Mouse (Mus musculus): ENCODE results near the gene Zwilch. TPM values are rescaled to one million over a fixed set of nuclear protein-coding genes. Genes with fewer than 3 reads are reported as not detected.
A peak's percentile ranks its signal among the peaks of the same experiment; 100 is the strongest.

Gene Zwilch
- total RNA-seq, 2 experiments from 2014 or later, result 2.2 to 3.1 TPM

- DNase-seq (ENCODE audit: low spot score in 2 of 2), result no peak
These were observed 58.3 kb downstream of the Zwilch start for GRCm38 (mm10) chr9:64114646-64115045.

- DNase-seq (ENCODE audit: low spot score in 2 of 2), result no peak
These were observed 62.4 kb downstream of the Zwilch start for GRCm38 (mm10) chr9:64110502-64110901.

- no peak for DNase-seq (ENCODE audit: low spot score in 2 of 2)
These were observed 67.6 kb downstream of the Zwilch start for GRCm38 (mm10) chr9:64105301-64105700.

GRCm38 (mm10) chr9:64100442-64100841, 72.5 kb downstream of the Zwilch start:
- peak; percentile 36 to 66 for DNase-seq (ENCODE audit: low spot score in 2 of 2)

- DNase-seq (ENCODE audit: low spot score in 2 of 2), result no peak
These were observed 74.6 kb downstream of the Zwilch start for GRCm38 (mm10) chr9:64098282-64098681.

GRCm38 (mm10) chr9:64094083-64094482, 78.8 kb downstream of the Zwilch start:
- no peak for DNase-seq (ENCODE audit: low spot score in 2 of 2)

GRCm38 (mm10) chr9:64089004-64089403, 83.9 kb downstream of the Zwilch start:
- no peak for DNase-seq (ENCODE audit: low spot score in 2 of 2)

- DNase-seq (ENCODE audit: low spot score in 2 of 2), result no peak
These were observed 84.6 kb downstream of the Zwilch start for GRCm38 (mm10) chr9:64088346-64088745.

- DNase-seq (ENCODE audit: low spot score in 2 of 2), result peak; percentile 54 to 88
These were observed 85.3 kb downstream of the Zwilch start for GRCm38 (mm10) chr9:64087461-64088235.

Other genes starting within 250 kb of the Zwilch start
- gene Smad6, start 151.0 kb downstream of the Zwilch start, total RNA-seq (2021), result 1 to 10 TPM; 1.3 to 2.5 TPM
- not detected for gene Lctl, start 56.0 kb downstream of the Zwilch start, total RNA-seq (2021)
- 100 to 1,000 TPM; 658 to 671 TPM for gene Rpl4, start 271 bp upstream of the Zwilch start, total RNA-seq (2021)
- 10 to 100 TPM; 15.6 to 19.6 TPM for gene Snapc5, start 6.2 kb upstream of the Zwilch start, total RNA-seq (2021)
- 1 to 10 TPM; 2.4 to 2.9 TPM for gene Uchl4, start 62.1 kb upstream of the Zwilch start, total RNA-seq (2021)
- gene Map2k1, start 80.5 kb upstream of the Zwilch start, total RNA-seq (2021), result 100 to 1,000 TPM; 354 to 355 TPM
- 10 to 100 TPM; 11.8 to 15.2 TPM for gene Tipin, start 108.5 kb upstream of the Zwilch start, total RNA-seq (2021)
- gene Dis3l, start 168.2 kb upstream of the Zwilch start, total RNA-seq (2021), result 10 to 100 TPM; 26.3 to 30.0 TPM
- 10 to 100 TPM; 12.7 to 14.3 TPM for gene Megf11, start 212.5 kb upstream of the Zwilch start, total RNA-seq (2021)

Data from layer of hippocampus, adult 18-20 months (tissue).